ENCODE assay signal across 16 mouse cellular contexts in genomic region chr9:66440007-66440406, GRCm38 (mm10).
"Had no signal": no experiment of that assay in that cellular context is flagged by ENCODE, and none has a peak within 500 bp of the region (broad histone marks: within the 10 kb centered on the region; RNA-seq: fewer than 3 reads in every experiment).

No protein-coding gene starts in this region.

- H3K4me1 ChIP-seq: intestine, embryonic 15.5 days; liver, embryonic 12.5 days; liver, embryonic 15.5 days; lung, embryonic 15.5 days; midbrain, embryonic 10.5 days; midbrain, embryonic 13.5 days had no signal

- H3K9ac ChIP-seq: intestine, embryonic 15.5 days; liver, embryonic 12.5 days; liver, embryonic 15.5 days; lung, embryonic 15.5 days; midbrain, embryonic 13.5 days had no signal

- ATAC-seq: hindbrain, embryonic 16.5 days; intestine, embryonic 15.5 days; liver, embryonic 12.5 days; midbrain, embryonic 13.5 days; midbrain, embryonic 16.5 days had no signal

- H3K4me2 ChIP-seq: intestine, embryonic 15.5 days; liver, embryonic 12.5 days; liver, embryonic 15.5 days; lung, embryonic 15.5 days; midbrain, embryonic 13.5 days had no signal

- H3K27me3 ChIP-seq: intestine, embryonic 15.5 days; liver, embryonic 12.5 days; liver, embryonic 15.5 days; lung, embryonic 15.5 days; megakaryocyte, embryonic 14.5 days; midbrain, embryonic 13.5 days had no signal

- DNase-seq: layer of hippocampus, postnatal 36 days; lung, adult 18-20 months; lung, postnatal 10 days; lung, postnatal 36 days; thymus, adult 18-20 months; thymus, postnatal 36 days had no signal

- H3K27ac ChIP-seq: intestine, embryonic 15.5 days; left cerebral cortex, adult 2 months; liver, embryonic 12.5 days; liver, embryonic 15.5 days; lung, embryonic 15.5 days; midbrain, embryonic 10.5 days; midbrain, embryonic 13.5 days had no signal

- H3K4me3 ChIP-seq: intestine, embryonic 15.5 days; left cerebral cortex, adult 2 months; liver, embryonic 12.5 days; liver, embryonic 15.5 days; lung, embryonic 15.5 days; megakaryocyte, embryonic 14.5 days; midbrain, embryonic 10.5 days; midbrain, embryonic 13.5 days had no signal

- H3K9me3 ChIP-seq: intestine, embryonic 15.5 days; liver, embryonic 12.5 days; liver, embryonic 15.5 days; lung, embryonic 15.5 days; megakaryocyte, embryonic 14.5 days; midbrain, embryonic 10.5 days; midbrain, embryonic 13.5 days had no signal
